ENCODE assay signal across 9 mouse cellular contexts in the genomic region with DNA sequence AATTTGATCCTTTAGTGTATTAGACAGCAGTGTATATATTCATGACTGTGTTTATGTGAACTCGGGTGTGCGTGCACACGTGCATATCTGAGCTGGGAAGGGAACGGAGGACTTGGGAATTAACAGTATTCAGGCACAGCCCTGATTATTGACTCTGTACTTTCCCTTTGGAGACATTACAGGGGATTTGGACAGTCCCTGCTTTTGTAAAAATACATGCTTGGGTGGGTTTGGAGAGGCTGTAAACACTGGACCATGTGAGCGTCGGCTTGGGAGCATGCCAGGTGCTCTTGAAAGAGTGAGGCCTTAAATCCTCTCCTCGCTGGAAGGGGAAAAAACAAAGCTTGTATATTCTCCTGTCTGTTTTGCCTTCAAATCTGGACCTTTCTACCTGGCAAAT.
DNase-seq lines count a peak whose midpoint lies in the region; ATAC-seq and TF ChIP-seq lines count a peak whose summit lies in the region.
"Had no signal": no experiment of that assay in that cellular context is flagged by ENCODE, and none has a peak within 500 bp of the region (broad histone marks: within the 10 kb centered on the region; RNA-seq: fewer than 3 reads in every experiment).

No protein-coding gene starts in this region.

- no peak overlapping the region for H3K4me3 ChIP-seq in forebrain, embryonic 12.5 days (replicated peaks)
- H3K4me3 ChIP-seq in forebrain, embryonic 11.5 days (ENCODE audit: low read depth, low read length), result no peak overlapping the region
- H3K4me3 ChIP-seq in stomach, postnatal 0 days (ENCODE audit: low read depth, low read length), result no peak overlapping the region

- TF ChIP-seq CTCF in stomach, postnatal 0 days (IDR thresholded peaks at IDR 0.05; ENCODE audit: low read depth), result no peak

- no peak overlapping the region for H3K4me2 ChIP-seq in forebrain, embryonic 12.5 days
- H3K4me2 ChIP-seq in forebrain, embryonic 11.5 days (ENCODE audit: low read depth, low read length, severe bottlenecking), result no peak overlapping the region
- no peak overlapping the region for H3K4me2 ChIP-seq in stomach, postnatal 0 days (replicated peaks; ENCODE audit: low read depth)

- no peaks in the 10 kb centered on the region for H3K27me3 ChIP-seq in forebrain, embryonic 12.5 days
- H3K27me3 ChIP-seq in forebrain, embryonic 11.5 days (ENCODE audit: control insufficient read depth, insufficient read depth, low read length), result no peaks in the 10 kb centered on the region
- H3K27me3 ChIP-seq in stomach, postnatal 0 days (ENCODE audit: control insufficient read depth, insufficient read depth, low read length), result no peaks in the 10 kb centered on the region

- ATAC-seq in forebrain, embryonic 12.5 days (ENCODE audit: low FRiP score), result peak; percentile 58; the same call in 1 of the 2 replicates
- ATAC-seq in forebrain, embryonic 11.5 days (replicated peaks; ENCODE audit: low FRiP score), result no peak
- ATAC-seq in stomach, postnatal 0 days (ENCODE audit: low FRiP score, low TSS enrichment), result no peak

- H3K27ac ChIP-seq in forebrain, embryonic 12.5 days, result no peak overlapping the region
- H3K27ac ChIP-seq in forebrain, embryonic 11.5 days (ENCODE audit: low read depth, low read length), result no peak overlapping the region
- peak overlapping the region; percentile 45; the same call in 1 of the 2 replicates for H3K27ac ChIP-seq in stomach, postnatal 0 days (replicated peaks)

- TF ChIP-seq EP300 in stomach, postnatal 0 days (optimal IDR thresholded peaks at IDR 0.05), result no peak

- no peak for DNase-seq in forebrain, embryonic 11.5 days (ENCODE audit: low spot score)
- DNase-seq in ovary, adult 18-20 months (ENCODE audit: low spot score), result peak; percentile 11
- DNase-seq in ovary, postnatal 14 days (ENCODE audit: low spot score), result no peak
- peak; percentile 74 to 81 for DNase-seq in kidney, postnatal 36 days
- DNase-seq in stomach, postnatal 0 days (ENCODE audit: low spot score), result no peak
- DNase-seq in adrenal gland, postnatal 4 days (ENCODE audit: low spot score in 2 of 2), result no peak
- DNase-seq in left cerebral cortex, adult 9 months (ENCODE audit: low spot score in 2 of 2), result no peak
- DNase-seq: layer of hippocampus, postnatal 36 days had no signal

- H3K9me3 ChIP-seq in forebrain, embryonic 12.5 days, result no peaks in the 10 kb centered on the region
- H3K9me3 ChIP-seq in forebrain, embryonic 11.5 days (ENCODE audit: control insufficient read depth, low read length), result no peaks in the 10 kb centered on the region
- no peaks in the 10 kb centered on the region for H3K9me3 ChIP-seq in stomach, postnatal 0 days (ENCODE audit: control insufficient read depth, low read length)

- WGBS in forebrain, embryonic 12.5 days, result 55% methylated on average over 7 of the region's 7 CpGs
- 65% methylated on average over 7 of the region's 7 CpGs for WGBS in forebrain, embryonic 11.5 days
- 28% methylated on average over 7 of the region's 7 CpGs for WGBS in stomach, postnatal 0 days

- no peak overlapping the region for H3K9ac ChIP-seq in forebrain, embryonic 12.5 days
- H3K9ac ChIP-seq in forebrain, embryonic 11.5 days (ENCODE audit: low read length), result no peak overlapping the region
- H3K9ac ChIP-seq in stomach, postnatal 0 days (ENCODE audit: low read length), result no peak overlapping the region

- no peaks in the 10 kb centered on the region for H3K36me3 ChIP-seq in forebrain, embryonic 12.5 days (replicated peaks)
- no peaks in the 10 kb centered on the region for H3K36me3 ChIP-seq in forebrain, embryonic 11.5 days (ENCODE audit: control insufficient read depth, insufficient read depth, low read length)
- no peaks in the 10 kb centered on the region for H3K36me3 ChIP-seq in stomach, postnatal 0 days (ENCODE audit: control insufficient read depth, insufficient read depth, low read length)

- peaks cover 6% of the 10 kb centered on the region; the same call in 1 of the 2 replicates for H3K4me1 ChIP-seq in forebrain, embryonic 12.5 days
- no peaks in the 10 kb centered on the region for H3K4me1 ChIP-seq in forebrain, embryonic 11.5 days (replicated peaks; ENCODE audit: control insufficient read depth, insufficient read depth, low read length)
- no peaks in the 10 kb centered on the region for H3K4me1 ChIP-seq in stomach, postnatal 0 days (replicated peaks; ENCODE audit: control insufficient read depth, insufficient read depth)

Comparison
In these comparisons a context has a peak if more than half of its experiments do, and no peak if none do; other contexts are left out.
1. DNase-seq: peak in ovary, adult 18-20 months (single experiment) and kidney, postnatal 36 days (2 of 2); none in forebrain, embryonic 11.5 days (single experiment), ovary, postnatal 14 days (single experiment), stomach, postnatal 0 days (single experiment), adrenal gland, postnatal 4 days (0 of 2) and left cerebral cortex, adult 9 months (0 of 2).